Mouse (Mus musculus) CD8-positive naive resting alpha-beta T cell, adult 2 months (primary cell): ENCODE measurements at regions not wholly inside any gene's neighbourhood (a gene's known extent, or its start where the extent isn't known, plus 50 kb on each side); places are given as distances from the start of the nearest gene placed in this dataset.
A peak's percentile ranks its signal among the peaks of the same experiment; 100 is the strongest.

Experiments
- DNase-seq, 2 experiments: peaks; one replicate each; pipeline ENCODE4 v3.0.0; 2022; ENCODE audit warnings: low read depth in 2 of 2, low spot score in 2 of 2

- DNase-seq, result no peak
These were observed 119.7 kb upstream of the Tmem45b start for GRCm38 (mm10) chr9:31583983-31584382.

DNA sequence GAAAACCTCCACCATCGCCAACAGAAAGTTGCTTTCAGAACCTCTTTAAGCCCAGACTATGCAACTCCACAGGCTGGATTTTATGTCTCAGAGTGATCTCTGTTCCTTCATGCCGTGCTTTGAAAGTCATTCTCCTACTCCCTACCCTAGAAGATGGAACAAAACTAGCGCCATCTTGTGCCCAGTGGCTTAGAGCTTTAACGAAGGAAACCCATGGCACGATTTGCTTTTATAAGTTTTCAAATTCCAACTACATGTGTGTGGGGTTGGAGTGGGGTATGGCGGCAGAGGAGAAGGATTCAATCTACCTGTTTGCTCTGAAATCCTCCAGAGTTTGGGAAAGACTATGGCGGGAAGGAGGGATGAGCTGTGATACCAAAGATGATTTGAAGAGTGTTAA lies 118.7 kb upstream of the Tmem45b start:
- no peak for DNase-seq

DNA sequence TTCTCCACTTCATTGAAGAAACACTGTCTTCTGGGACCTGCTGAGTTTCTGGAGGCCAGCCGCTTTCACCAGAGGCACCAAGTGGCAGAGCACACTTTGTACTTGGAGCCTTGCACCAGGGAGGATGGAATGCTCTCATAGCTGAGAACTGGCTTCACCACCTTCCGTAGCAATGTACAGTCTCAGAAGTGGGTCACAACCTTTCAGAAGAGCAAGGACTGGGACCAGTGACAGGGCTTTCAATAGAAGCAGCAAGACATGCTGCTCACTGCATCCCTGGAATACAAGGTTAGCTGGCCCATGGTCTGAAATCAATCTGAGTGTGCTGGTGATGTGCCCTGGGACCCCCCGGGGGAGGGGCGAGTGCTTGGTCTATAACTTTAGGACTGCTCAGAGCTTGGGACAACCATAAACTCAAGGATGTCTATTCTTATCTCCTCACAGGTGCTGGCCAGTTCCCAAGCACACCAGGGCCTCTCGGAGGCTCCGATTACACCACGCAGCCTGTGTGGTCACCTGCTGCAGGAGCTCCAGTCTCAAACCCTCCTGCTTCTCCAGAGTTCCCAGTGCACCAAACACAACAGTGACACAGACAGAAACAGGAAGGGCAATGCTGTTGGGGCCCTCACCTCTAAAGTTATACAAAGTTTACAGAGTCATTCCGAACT lies 114.4 kb upstream of the Tmem45b start:
- no peak for DNase-seq

DNA sequence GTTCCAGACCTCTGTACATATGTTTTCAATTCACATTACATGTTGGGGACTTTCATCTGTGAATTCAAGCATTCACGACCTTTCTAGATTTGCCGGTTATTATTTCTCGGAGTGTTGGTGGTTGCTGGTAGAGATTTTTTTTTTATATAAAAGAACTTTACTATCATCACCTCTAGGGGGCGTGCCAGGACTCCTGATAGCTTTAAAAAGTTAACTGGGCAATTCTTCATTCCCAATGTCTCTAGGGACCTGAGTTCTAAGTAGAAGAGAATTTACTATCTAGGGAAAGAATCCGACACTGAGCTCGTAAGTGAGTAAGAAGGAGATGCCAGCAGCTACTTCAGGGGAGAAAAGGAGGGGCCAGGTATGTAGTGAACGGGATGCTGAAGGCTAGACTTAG lies 112.8 kb upstream of the Tmem45b start:
- DNase-seq, result no peak

DNA sequence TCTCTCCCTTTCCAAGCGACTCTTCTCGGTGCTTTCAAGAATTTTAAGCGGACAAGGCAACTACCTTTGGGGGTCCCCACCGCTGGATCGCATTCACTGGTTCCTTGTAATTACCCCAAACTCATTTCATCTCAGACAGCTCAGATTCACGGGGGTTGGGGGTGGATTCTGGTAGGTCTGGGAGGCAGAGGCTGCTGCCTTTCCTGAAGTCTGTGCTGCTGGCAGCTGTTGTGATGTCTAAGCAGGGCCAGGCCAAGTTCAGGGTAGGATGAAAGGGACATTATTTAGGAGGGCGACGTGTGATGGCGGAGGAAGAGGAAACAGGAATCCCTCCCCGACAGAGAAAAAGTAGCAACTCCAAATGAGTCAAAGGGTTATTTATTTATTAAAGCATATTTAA lies 102.8 kb upstream of the Tmem45b start:
- DNase-seq, result no peak

DNA sequence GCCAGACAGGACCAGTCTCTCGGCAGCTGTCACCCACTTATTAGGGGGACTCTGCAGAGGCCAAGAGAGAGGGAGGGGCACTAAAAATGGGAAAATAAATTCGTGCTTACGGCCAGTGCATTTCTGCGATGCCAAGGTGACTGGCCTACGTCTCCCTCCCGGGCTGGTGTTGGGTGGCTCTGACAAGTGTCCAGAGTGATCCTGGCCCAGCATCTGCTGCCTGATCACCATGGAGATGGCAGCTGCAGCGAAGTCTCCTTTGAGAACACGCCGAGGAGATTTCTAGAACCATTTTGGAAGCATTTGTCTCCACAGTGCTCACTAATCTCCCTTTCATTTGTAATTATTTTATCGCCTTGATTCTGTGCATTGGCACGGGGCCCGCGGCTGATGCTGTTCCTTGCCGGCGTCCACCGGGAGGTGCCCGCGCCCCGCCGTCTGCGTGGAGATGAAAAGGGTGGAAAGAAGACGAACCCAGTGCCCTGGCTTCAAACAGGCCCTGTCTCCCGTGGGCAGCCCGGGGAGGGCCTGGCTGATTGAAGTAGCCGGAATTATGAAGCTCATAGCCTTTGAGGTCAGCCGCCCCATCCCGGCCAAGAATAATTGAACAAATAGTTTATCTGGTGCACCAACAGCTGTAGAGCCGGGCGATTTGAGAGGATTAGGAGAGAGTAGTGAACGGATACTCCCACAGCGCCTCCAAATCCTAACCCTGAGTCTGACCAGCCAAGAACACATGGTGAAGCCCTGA lies 102.2 kb upstream of the Tmem45b start:
- DNase-seq, result no peak

DNA sequence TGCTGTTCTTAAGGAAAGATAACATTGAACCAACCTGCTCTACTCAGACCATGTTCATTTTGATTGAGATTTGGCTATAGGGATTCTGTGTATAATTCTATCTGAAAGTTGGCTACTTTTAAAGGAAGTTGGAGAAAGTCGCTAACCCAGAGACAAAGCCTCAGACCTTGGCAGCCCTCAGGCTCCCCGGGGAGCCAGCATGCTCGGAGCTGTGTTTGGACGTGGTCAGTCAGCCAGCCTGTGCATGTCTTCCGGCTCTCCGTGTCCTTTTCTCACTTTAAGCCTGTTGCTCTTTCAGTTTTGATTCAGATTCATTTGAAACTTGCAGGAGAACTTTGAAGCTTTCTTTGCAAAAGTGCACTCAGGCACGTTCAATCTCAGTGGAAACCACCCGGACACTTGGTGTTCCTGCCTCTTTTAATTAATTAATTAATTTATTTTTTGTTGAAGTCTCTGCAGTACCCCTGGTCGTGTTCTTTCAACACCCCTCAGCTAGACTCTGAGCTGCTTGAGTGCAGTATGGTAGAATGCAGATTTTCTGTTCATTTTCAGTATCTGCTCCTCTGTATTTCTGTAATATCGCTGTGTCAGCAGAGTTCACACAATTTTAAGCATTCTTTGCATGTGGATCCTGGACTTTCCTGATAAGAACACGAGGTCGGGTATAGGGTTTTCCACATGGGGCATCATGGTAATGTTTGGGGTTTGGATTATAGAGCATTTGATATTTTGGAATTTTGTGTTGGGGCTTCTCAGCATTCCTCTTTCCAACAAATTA lies 100.9 kb upstream of the Tmem45b start:
- no peak for DNase-seq

- no peak for DNase-seq
These were observed 99.3 kb upstream of the Tmem45b start for GRCm38 (mm10) chr9:31563541-31563940.

- DNase-seq, result no peak
These were observed 95.9 kb upstream of the Tmem45b start for GRCm38 (mm10) chr9:31560226-31560556.

DNA sequence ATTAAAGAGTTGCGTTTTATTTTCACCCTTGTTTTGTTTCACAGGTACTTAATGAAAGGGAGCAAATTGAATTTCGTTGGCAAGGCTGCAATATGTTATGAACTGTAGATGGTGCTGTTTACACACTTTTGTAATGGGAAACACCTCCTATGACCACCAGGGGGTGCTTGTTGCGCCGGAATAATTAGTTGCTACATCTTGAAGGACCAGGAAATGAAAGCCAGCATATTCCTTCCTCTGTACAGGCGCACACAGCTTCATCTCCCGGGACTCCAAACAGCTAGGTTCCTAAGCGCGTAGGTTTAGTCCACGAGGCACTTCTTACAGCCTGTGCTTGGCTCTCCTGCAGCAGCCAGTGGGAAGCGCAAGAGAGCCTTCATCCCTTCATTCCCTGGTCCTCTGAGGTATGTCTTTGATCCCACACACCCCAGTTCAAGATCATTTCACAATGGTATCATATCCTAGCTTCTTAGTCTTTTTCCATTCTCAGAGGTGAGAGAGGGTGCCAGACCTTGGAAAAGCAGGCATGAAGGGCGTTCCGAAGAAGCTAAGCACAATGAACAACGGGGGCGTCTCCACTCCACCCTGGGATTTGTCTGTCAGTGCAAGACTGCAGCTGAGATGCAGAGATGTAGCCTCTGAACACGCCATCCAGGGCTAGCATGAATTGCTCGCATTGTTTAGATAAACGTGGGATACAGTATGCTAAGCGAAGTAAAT lies 95.4 kb upstream of the Tmem45b start:
- peak in 1 of 2 experiments; percentile 1 for DNase-seq

- no peak for DNase-seq
These were observed 79.4 kb upstream of the Tmem45b start for GRCm38 (mm10) chr9:31543691-31544052.

DNA sequence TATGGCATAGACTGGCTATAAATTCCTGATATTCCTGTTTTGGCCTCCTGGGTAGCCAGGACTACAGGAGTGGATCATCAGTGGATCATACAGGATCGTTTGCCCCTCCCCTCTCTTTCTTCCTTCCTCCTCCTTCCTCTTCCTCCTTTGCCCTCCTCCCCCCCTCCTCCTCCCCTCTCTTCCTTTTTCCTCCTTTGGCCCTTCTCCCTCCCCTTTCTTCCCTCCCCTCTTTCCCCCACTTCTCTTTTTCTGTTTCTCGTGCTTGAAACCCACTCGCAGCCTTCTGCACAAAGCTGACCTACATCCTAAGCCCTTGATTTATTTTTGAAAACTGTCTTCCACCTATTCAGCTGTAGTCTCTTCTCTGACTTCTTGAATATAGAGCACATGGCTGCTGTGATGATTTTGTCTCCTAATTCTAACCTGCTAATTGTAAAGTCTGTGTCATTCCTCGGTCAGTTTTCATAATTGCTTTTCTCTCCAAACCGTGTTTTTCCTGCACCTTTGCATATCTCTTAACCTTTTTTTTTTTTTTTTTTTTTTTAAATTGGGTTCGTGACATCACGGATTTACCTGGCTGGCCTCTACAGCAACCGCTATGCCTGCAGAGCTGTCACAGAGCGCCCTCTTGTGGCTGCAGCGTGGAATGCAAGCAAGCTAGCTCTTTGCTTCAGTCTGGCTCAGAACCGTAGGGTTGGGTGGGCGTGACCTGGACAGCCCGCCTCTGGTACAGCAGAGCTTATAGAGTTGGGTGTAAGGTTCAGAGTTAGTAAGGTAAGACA lies 78.8 kb upstream of the Tmem45b start:
- peak; percentile 6 to 32 for DNase-seq

DNA sequence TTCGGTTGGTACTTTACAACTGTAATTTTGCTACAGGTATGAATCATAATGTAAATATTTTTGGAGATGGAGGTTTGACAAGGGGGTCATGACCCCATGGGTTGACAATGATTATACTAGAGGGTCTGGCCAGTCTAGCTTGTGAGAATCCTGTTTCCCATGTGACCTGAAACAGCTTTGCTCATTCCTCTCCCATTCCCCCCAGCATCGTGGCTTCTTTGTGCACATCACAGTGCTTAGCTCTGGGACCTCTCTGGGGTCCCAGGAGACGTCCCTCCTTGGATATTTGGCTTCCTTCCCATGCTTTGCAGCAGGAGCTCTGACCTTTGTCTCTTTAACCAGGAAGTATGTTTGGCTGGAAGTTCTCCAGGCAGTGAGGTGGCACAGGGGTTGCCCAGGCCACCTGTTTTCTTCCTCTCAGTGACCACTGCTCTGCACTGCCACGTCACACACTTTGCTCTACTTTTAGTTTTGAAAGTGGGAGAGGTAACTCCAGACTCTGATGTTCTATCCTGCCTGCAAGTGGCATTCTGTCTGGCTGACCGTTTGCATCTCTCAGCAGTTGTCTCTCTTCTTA lies 77.4 kb upstream of the Tmem45b start:
- no peak for DNase-seq

GRCm38 (mm10) chr9:31538458-31539210 lies 74.4 kb upstream of the Tmem45b start:
- no peak for DNase-seq

DNA sequence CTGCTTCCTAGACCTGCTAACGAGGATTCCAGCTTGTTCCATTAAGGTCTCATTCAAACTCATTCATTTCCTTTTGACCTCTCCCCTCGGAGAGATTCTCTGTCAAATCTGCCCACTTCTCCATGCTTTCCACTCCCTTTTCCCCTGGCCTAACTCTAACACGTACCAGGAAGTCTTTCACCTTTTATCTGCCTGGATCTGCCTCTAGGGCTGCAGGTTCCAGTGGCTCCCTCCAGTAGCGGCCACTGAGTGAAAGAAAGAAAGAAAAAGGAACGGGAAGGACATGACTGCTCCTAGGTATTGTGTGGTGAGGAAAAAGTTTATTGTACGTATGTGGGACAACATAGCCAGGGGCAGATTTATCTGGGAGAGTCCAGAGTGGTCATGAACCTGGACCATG lies 64.8 kb upstream of the Tmem45b start:
- DNase-seq, result no peak

DNA sequence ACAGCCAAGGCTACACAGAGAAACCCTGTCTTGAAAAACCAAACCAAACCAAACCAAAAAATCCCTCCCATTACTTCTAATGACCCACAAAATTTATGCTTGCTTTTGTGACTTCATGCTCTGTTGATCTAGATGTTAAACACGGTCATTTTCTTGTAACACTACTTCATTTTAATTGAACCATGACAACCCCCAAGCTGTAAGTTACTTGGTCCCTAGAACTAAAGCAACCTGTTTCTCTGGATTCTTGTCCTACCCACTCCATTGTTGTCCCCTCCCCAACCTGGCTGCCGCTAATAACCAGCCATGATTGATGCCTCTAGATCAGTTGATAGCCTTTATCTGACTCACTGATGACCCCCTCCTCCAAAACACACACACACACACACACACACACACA lies 63.0 kb upstream of the Tmem45b start:
- no peak for DNase-seq
